Mouse (Mus musculus): Measurements from ENCODE around the gene Mpg.

DNA sequence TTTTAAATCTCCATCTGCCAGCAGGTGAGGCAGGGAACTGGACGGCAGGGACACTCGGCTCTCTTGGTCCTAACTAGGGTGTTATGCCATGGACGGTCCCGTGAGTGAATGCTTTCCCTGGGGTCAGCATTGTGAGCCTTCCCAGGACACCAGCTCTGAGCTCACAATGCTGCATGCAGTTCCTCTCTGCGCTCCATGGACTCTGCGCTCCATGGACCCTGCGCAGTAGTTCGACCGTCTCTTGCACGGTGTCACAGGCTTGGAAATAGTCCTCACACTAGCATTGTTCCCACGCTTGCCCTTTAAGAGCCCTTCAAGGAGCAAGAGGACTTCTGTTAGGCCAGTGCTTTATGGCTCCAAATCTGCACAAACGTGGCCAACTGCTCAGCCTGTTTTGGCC is 37.4 kb upstream of the Mpg start:
- TF ChIP-seq GATA1 (IDR thresholded peaks at IDR 0.05; ENCODE audit: borderline replicate concordance, low read length) (no peak), FLI1 (IDR thresholded peaks at IDR 0.05; ENCODE audit: low read length) (no peak)

Measured in megakaryocyte, embryonic 14.5 days (primary cell).